Mouse (Mus musculus) CH12.LX (cell line): ENCODE measurements at regions not wholly inside any gene's neighbourhood (a gene's known extent, or its start where the extent isn't known, plus 50 kb on each side); places are given as distances from the start of the nearest gene placed in this dataset.

Source experiments
- DNase-seq: peaks from one replicate; pipeline ENCODE4 v3.0.0-alpha.2; 2013; ENCODE audit errors: extremely low read depth
- H3K27ac ChIP-seq: 2 replicates; pipeline ENCODE4 v1.5.1; 2012; ENCODE audit warnings: low read depth, mild to moderate bottlenecking, control low read depth, moderate library complexity; ENCODE audit not compliant: insufficient read depth
- H3K27me3 ChIP-seq: replicated peaks from 2 replicates; pipeline ENCODE3; 2012; ENCODE audit warnings: inconsistent platforms
- H3K36me3 ChIP-seq, 2 experiments: replicated peaks in 1 of 2; 2 replicates each; pipeline versions ENCODE3 to v1.6.1; 2012; ENCODE audit warnings: inconsistent platforms in 1 of 2, low read length in 1 of 2, mild to moderate bottlenecking in 1 of 2, mixed read lengths in 1 of 2, moderate library complexity in 1 of 2; ENCODE audit not compliant: control insufficient read depth in 1 of 2, insufficient read depth in 1 of 2
- H3K4me1 ChIP-seq, 2 experiments: 2 replicates each; pipeline ENCODE4 v1.6.1; 2012; ENCODE audit warnings: inconsistent platforms in 1 of 2, moderate library complexity in 1 of 2; ENCODE audit not compliant: insufficient read depth in 2 of 2, control insufficient read depth in 1 of 2
- H3K4me2 ChIP-seq: 2 replicates; pipeline ENCODE4 v1.6.1; 2012; ENCODE audit warnings: low read depth, mild to moderate bottlenecking, control low read depth; ENCODE audit not compliant: poor library complexity, insufficient read depth, severe bottlenecking
- H3K4me3 ChIP-seq, 3 experiments: fragments of 150-350 bp in 1 of 3; sonication (generic) in 1 of 3; replicated peaks in 1 of 3; 2 replicates each; pipeline versions ENCODE3 to v1.5.1; 2011 to 2012; ENCODE audit warnings: low read depth in 2 of 3, low read length in 2 of 3, mild to moderate bottlenecking in 2 of 3, moderate library complexity in 2 of 3, control low read depth in 1 of 3, improper control_type of control experiment in 1 of 3, inconsistent platforms in 1 of 3, mixed read lengths in 1 of 3; ENCODE audit not compliant: poor library complexity in 1 of 3
- H3K79me2 ChIP-seq: replicated peaks from 2 replicates; pipeline ENCODE4 v1.6.1; 2012; ENCODE audit warnings: mild to moderate bottlenecking, moderate library complexity; ENCODE audit not compliant: control insufficient read depth, poor library complexity, insufficient read depth, severe bottlenecking; ENCODE audit errors: extremely low read depth
- H3K9ac ChIP-seq: 2 replicates; pipeline ENCODE4 v1.6.1; 2012; ENCODE audit warnings: low read depth, mild to moderate bottlenecking, control low read depth, moderate library complexity; ENCODE audit not compliant: insufficient read depth
- H3K9me3 ChIP-seq: replicated peaks from 2 replicates; pipeline ENCODE3; 2012; ENCODE audit warnings: low read length, inconsistent platforms, mixed read lengths
- CTCF ChIP-seq, 2 experiments: IDR thresholded peaks in 1 of 2; conservative IDR thresholded peaks in 1 of 2; 2 replicates each; pipeline ENCODE4 v1.5.1; 2011 to 2012; ENCODE audit warnings: low read depth in 2 of 2, low read length in 2 of 2, improper control_type of control experiment in 1 of 2, inconsistent platforms in 1 of 2, mild to moderate bottlenecking in 1 of 2, moderate library complexity in 1 of 2
- E2F4 ChIP-seq: IDR thresholded peaks from 2 replicates; pipeline ENCODE4 v1.6.1; 2011; ENCODE audit warnings: low read depth, low read length, improper control_type of control experiment; ENCODE audit not compliant: insufficient replicate concordance
- ELF1 ChIP-seq: IDR thresholded peaks from 2 replicates; pipeline ENCODE4 v1.6.1; 2014; ENCODE audit warnings: low read depth, mild to moderate bottlenecking, inconsistent platforms, low read length, improper control_type of control experiment
- EP300 ChIP-seq: IDR thresholded peaks from 2 replicates; pipeline ENCODE4 v1.6.1; 2011; ENCODE audit warnings: low read length, improper control_type of control experiment
- GABPA ChIP-seq: IDR thresholded peaks from 2 replicates; pipeline ENCODE4 v1.6.1; 2012; ENCODE audit warnings: low read depth, low read length, improper control_type of control experiment, inconsistent platforms; ENCODE audit not compliant: insufficient replicate concordance
- MAX ChIP-seq: IDR thresholded peaks from 2 replicates; pipeline ENCODE4 v1.6.1; 2011; ENCODE audit warnings: low read length, improper control_type of control experiment
- MEF2A ChIP-seq: IDR thresholded peaks from 2 replicates; pipeline ENCODE4 v1.6.1; 2014; ENCODE audit warnings: low read depth, mild to moderate bottlenecking, inconsistent platforms, low read length, improper control_type of control experiment, borderline replicate concordance
- MYC ChIP-seq: IDR thresholded peaks from 2 replicates; pipeline ENCODE4 v1.6.1; 2011; ENCODE audit warnings: low read depth, mild to moderate bottlenecking, improper control_type of control experiment, low read length
- NELFE ChIP-seq: IDR thresholded peaks from 2 replicates; pipeline ENCODE4 v1.6.1; 2011; ENCODE audit warnings: low read depth, low read length, improper control_type of control experiment
- PAX5 ChIP-seq: IDR thresholded peaks from 2 replicates; pipeline ENCODE4 v1.6.1; 2012; ENCODE audit warnings: low read length, inconsistent platforms, mixed read lengths
- POLR2AphosphoS2 ChIP-seq: IDR thresholded peaks from 2 replicates; pipeline ENCODE4 v1.6.1; 2011; ENCODE audit warnings: low read depth, low read length, improper control_type of control experiment
- SIN3A ChIP-seq: IDR thresholded peaks from 2 replicates; pipeline ENCODE4 v1.6.1; 2012; ENCODE audit warnings: low read length, improper control_type of control experiment, inconsistent platforms
- TBP ChIP-seq: conservative IDR thresholded peaks from 2 replicates; pipeline ENCODE4 v1.6.1; 2011; ENCODE audit warnings: low read depth, low read length, improper control_type of control experiment
- TCF12 ChIP-seq: IDR thresholded peaks from 2 replicates; pipeline ENCODE4 v1.6.1; 2014; ENCODE audit warnings: low read depth, mild to moderate bottlenecking, inconsistent platforms, low read length, improper control_type of control experiment
- USF1 ChIP-seq: IDR thresholded peaks from 2 replicates; pipeline ENCODE4 v1.6.1; 2014; ENCODE audit warnings: low read depth, mild to moderate bottlenecking, inconsistent platforms, low read length, improper control_type of control experiment
- ZC3H11A ChIP-seq: IDR thresholded peaks from 2 replicates; pipeline ENCODE4 v1.6.1; 2012; ENCODE audit warnings: low read depth, mild to moderate bottlenecking, inconsistent platforms, low read length, improper control_type of control experiment
- ZMIZ1 ChIP-seq: IDR thresholded peaks from 2 replicates; pipeline ENCODE4 v1.6.1; 2012; ENCODE audit warnings: low read depth, mild to moderate bottlenecking, inconsistent platforms, low read length, improper control_type of control experiment
- dilution Hi-C: fragments of 300-500 bp; cut with MboI; formaldehyde crosslinking; loops from 2 replicates; pipeline ENCODE4 v1.14.3; 2020; ENCODE audit warnings: low sequenced_read_pairs; ENCODE audit not compliant: extremely low pct_unique_long_range_greater_than_20kb, extremely low pct_ligation_motif_present
- in situ Hi-C: fragments of 300-500 bp; cut with MboI; formaldehyde crosslinking; loops from 3 replicates; pipeline ENCODE4 v1.14.3; 2019; ENCODE audit warnings: low sequenced_read_pairs, low pct_ligation_motif_present, low pct_unique_long_range_greater_than_20kb, mixed read lengths

DNA sequence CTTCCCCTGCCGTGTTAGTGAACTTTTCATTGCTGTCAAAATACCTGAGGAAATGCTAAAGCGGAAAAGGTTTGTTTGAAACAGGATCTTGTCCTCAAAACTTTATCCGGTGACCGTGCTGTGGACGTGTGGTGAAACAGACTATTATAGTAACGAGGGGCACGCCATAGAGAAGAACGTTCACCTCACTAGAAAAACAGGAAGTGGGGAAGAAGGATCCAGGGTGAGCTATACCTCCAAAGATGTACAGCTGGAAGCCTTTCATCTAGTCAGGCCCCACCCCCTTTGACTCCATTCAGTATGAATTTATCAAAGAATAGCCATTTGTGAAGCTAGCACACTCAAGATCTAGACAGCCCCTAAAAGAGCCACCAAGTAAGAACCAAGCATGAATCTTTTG lies 135.5 kb upstream of the Dyrk2 start:
- no peaks in the 10 kb centered on the region for H3K79me2 ChIP-seq
- no peaks in the 10 kb centered on the region for H3K27me3 ChIP-seq
- no peak overlapping the region for H3K9ac ChIP-seq
- dilution Hi-C loops = no loop called here
- H3K4me2 ChIP-seq = no peak overlapping the region
- no peaks in the 10 kb centered on the region for H3K36me3 ChIP-seq
- DNase-seq = no peak
- H3K4me1 ChIP-seq = peaks cover 0 to 34% of the 10 kb centered on the region in 2 experiments; a peak in 2 of 4 replicates
- H3K9me3 ChIP-seq = no peaks in the 10 kb centered on the region
- in situ Hi-C loops = no loop called here
- no peak overlapping the region for H3K4me3 ChIP-seq
- no peak overlapping the region for H3K27ac ChIP-seq
- no peak for TF ChIP-seq USF1
- no peak for TF ChIP-seq E2F4
- no peak for TF ChIP-seq ELF1
- no peak for TF ChIP-seq EP300
- no peak for TF ChIP-seq CTCF (conservative IDR thresholded peaks at IDR 0.05 in 1 of 2, IDR thresholded peaks at IDR 0.05 in 1 of 2; ENCODE audit: low read depth in 2 of 2, low read length in 2 of 2)
- no peak for TF ChIP-seq MYC
- TF ChIP-seq NELFE = no peak

DNA sequence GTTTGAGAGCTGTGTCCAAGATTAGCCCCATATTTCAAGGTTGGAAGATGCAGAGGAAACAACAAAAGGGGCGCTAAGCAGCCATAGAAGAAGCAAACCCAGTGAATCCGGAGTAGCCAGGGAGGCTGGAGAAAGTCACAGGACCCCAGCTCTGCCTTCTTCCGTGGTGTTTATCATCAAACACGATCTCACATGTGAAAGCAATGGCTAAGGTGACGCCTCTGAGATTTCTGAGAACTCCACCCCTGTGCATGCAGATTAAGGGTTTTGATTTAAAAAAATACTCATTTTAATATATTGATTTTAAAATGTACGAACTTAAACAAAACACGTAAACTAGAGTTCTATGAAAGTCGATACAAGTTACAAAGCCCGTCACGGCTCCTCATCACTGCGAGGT lies 134.4 kb upstream of the Dyrk2 start:
- in situ Hi-C loops = no loop called here
- Histone ChIP-seq H3K4me3 (no peak overlapping the region), H3K9me3 (no peaks in the 10 kb centered on the region), H3K27me3 (no peaks in the 10 kb centered on the region), H3K4me2 (no peak overlapping the region), H3K9ac (no peak overlapping the region), H3K27ac (no peak overlapping the region), H3K4me1 (peaks cover 0 to 44% of the 10 kb centered on the region in 2 experiments; a peak in 2 of 4 replicates), H3K36me3 (no peaks in the 10 kb centered on the region), H3K79me2 (no peaks in the 10 kb centered on the region)
- dilution Hi-C loops = no loop called here
- no peak for TF ChIP-seq GABPA
- no peak for TF ChIP-seq CTCF (conservative IDR thresholded peaks at IDR 0.05 in 1 of 2, IDR thresholded peaks at IDR 0.05 in 1 of 2; ENCODE audit: low read depth in 2 of 2, low read length in 2 of 2)
- no peak for TF ChIP-seq ZMIZ1
- no peak for TF ChIP-seq SIN3A
- TF ChIP-seq MYC = no peak
- TF ChIP-seq ZC3H11A = no peak
- no peak for TF ChIP-seq MAX
- no peak for TF ChIP-seq PAX5
- no peak for TF ChIP-seq TBP
- no peak for TF ChIP-seq TCF12
- DNase-seq = no peak

- TF ChIP-seq POLR2AphosphoS2 (no peak), MEF2A (no peak), CTCF (conservative IDR thresholded peaks at IDR 0.05 in 1 of 2, IDR thresholded peaks at IDR 0.05 in 1 of 2; ENCODE audit: low read depth in 2 of 2, low read length in 2 of 2) (no peak)
- no peaks in the 10 kb centered on the region for H3K9me3 ChIP-seq
- no peak overlapping the region for H3K4me2 ChIP-seq
- no peaks in the 10 kb centered on the region for H3K36me3 ChIP-seq
- no peak overlapping the region for H3K9ac ChIP-seq
- DNase-seq = no peak
- H3K4me1 ChIP-seq = peaks cover 0 to 50% of the 10 kb centered on the region in 2 experiments; a peak in 2 of 4 replicates
- no peaks in the 10 kb centered on the region for H3K79me2 ChIP-seq
- no peak overlapping the region for H3K27ac ChIP-seq
- dilution Hi-C loops (no loop called here), in situ Hi-C loops (no loop called here)
- no peaks in the 10 kb centered on the region for H3K27me3 ChIP-seq
- H3K4me3 ChIP-seq = no peak overlapping the region
These were observed 133.8 kb upstream of the Dyrk2 start for GRCm38 (mm10) chr10:119003839-119004238.
